Comparison of ENCODE assay signal across 22 mouse cellular contexts in the genomic region with DNA sequence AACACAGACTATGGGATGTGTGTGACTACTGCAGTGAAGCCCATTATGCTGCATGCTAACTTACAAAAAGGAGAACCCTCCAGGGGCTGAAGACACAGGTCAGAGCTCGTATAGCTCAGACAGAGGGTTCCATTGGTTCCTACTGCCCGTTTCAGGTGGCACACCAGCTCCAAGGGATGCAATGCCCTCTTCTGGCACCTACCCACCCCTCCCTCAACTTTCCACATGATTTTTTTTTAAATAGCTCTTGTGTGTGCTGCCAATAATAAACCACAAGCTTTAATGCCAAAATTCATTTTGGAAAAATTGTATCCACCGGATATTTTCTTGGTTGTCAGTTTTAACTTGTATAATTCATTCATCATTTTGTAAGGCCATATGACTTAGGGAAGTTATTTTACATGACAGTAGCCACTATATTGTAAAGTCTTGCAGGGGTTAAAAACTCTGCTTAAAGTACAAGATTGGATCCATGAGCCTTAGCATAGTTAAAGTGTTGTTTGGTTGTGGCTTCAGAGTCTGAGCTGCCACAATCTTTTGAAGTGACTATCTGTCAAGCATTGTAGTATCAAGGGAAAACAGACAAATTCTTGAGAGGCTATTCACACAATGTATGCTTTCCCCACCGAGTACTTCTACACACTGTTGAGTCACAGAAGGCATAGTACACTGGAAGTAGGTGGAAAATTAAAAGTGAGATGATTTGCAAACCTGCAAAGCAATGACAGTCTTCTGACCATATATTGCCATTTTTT.
DNase-seq lines count a peak whose midpoint lies in the region; ATAC-seq lines count a peak whose summit lies in the region.
"Had no signal": no experiment of that assay in that cellular context is flagged by ENCODE, and none has a peak within 500 bp of the region (broad histone marks: within the 10 kb centered on the region; RNA-seq: fewer than 3 reads in every experiment).

No protein-coding gene starts in this region.

- H3K9me3 ChIP-seq in midbrain, embryonic 11.5 days (ENCODE audit: control insufficient read depth, low read length) = 0 out of 2 replicates have a peak, but pooled peaks cover 3% of the 10 kb centered on the region
- no peaks in the 10 kb centered on the region for H3K9me3 ChIP-seq in midbrain, embryonic 14.5 days (ENCODE audit: control insufficient read depth, low read length)
- no peaks in the 10 kb centered on the region for H3K9me3 ChIP-seq in embryonic facial prominence, embryonic 10.5 days
- H3K9me3 ChIP-seq: embryonic facial prominence, embryonic 13.5 days; embryonic facial prominence, embryonic 15.5 days; forebrain, embryonic 13.5 days; forebrain, embryonic 15.5 days had no signal

- H3K27ac ChIP-seq in midbrain, embryonic 11.5 days (ENCODE audit: low read depth, low read length) = no peak overlapping the region
- no peak overlapping the region for H3K27ac ChIP-seq in midbrain, embryonic 14.5 days (replicated peaks; ENCODE audit: low read depth, low read length)
- H3K27ac ChIP-seq in embryonic facial prominence, embryonic 10.5 days (replicated peaks) = no peak overlapping the region
- H3K27ac ChIP-seq: embryonic facial prominence, embryonic 13.5 days; embryonic facial prominence, embryonic 15.5 days; forebrain, embryonic 13.5 days; forebrain, embryonic 15.5 days had no signal

- no peak overlapping the region for H3K4me2 ChIP-seq in midbrain, embryonic 11.5 days
- no peak overlapping the region for H3K4me2 ChIP-seq in midbrain, embryonic 14.5 days (ENCODE audit: low read length)
- H3K4me2 ChIP-seq: embryonic facial prominence, embryonic 13.5 days; embryonic facial prominence, embryonic 15.5 days; forebrain, embryonic 13.5 days; forebrain, embryonic 15.5 days had no signal

- H3K36me3 ChIP-seq in midbrain, embryonic 11.5 days (ENCODE audit: control insufficient read depth, insufficient read depth, low read length) = no peaks in the 10 kb centered on the region
- H3K36me3 ChIP-seq in midbrain, embryonic 14.5 days (ENCODE audit: control insufficient read depth, insufficient read depth, low read length) = peaks cover 4% of the 10 kb centered on the region; the same call in 1 of the 2 replicates
- H3K36me3 ChIP-seq in embryonic facial prominence, embryonic 10.5 days (replicated peaks) = no peaks in the 10 kb centered on the region
- H3K36me3 ChIP-seq: embryonic facial prominence, embryonic 13.5 days; embryonic facial prominence, embryonic 15.5 days; forebrain, embryonic 15.5 days; G1E had no signal

- no peaks in the 10 kb centered on the region for H3K4me1 ChIP-seq in midbrain, embryonic 11.5 days (ENCODE audit: control insufficient read depth, insufficient read depth, low read length)
- H3K4me1 ChIP-seq in midbrain, embryonic 14.5 days (ENCODE audit: control insufficient read depth, insufficient read depth, low read length) = no peaks in the 10 kb centered on the region
- no peaks in the 10 kb centered on the region for H3K4me1 ChIP-seq in embryonic facial prominence, embryonic 10.5 days
- H3K4me1 ChIP-seq: embryonic facial prominence, embryonic 15.5 days; forebrain, embryonic 13.5 days; forebrain, embryonic 15.5 days had no signal

- no peak overlapping the region for H3K9ac ChIP-seq in midbrain, embryonic 11.5 days (ENCODE audit: low read length)
- H3K9ac ChIP-seq in midbrain, embryonic 14.5 days (replicated peaks; ENCODE audit: low read length) = no peak overlapping the region
- H3K9ac ChIP-seq: embryonic facial prominence, embryonic 13.5 days; embryonic facial prominence, embryonic 15.5 days; forebrain, embryonic 13.5 days; forebrain, embryonic 15.5 days; forebrain, postnatal 0 days had no signal

- peak; percentile 10 for DNase-seq in midbrain, embryonic 11.5 days (ENCODE audit: low spot score, missing footprints)
- DNase-seq in midbrain, embryonic 14.5 days = no peak
- DNase-seq in NIH3T3 (ENCODE audit: low read depth) = peak; percentile 76
- no peak for DNase-seq in embryonic facial prominence, embryonic 10.5 days (ENCODE audit: low spot score)
- DNase-seq in gastrocnemius, adult 8-10 months (ENCODE audit: low spot score in 2 of 2) = no peak
- DNase-seq: adrenal gland, adult 2 months; adrenal gland, postnatal 10 days; adrenal gland, postnatal 25 days; B cell, adult 2 months; cerebellum, adult 11 months; cerebellum, adult 18-20 months; cerebellum, adult 8-10 months; cerebellum, adult 9-11 months; cerebellum, postnatal 14 days; cerebellum, postnatal 36 days; forebrain, postnatal 0 days had no signal

- no peak overlapping the region for H3K4me3 ChIP-seq in midbrain, embryonic 11.5 days (ENCODE audit: low read depth, low read length)
- no peak overlapping the region for H3K4me3 ChIP-seq in midbrain, embryonic 14.5 days (replicated peaks; ENCODE audit: low read depth, low read length)
- H3K4me3 ChIP-seq in embryonic facial prominence, embryonic 10.5 days = no peak overlapping the region
- H3K4me3 ChIP-seq: embryonic facial prominence, embryonic 13.5 days; embryonic facial prominence, embryonic 15.5 days; forebrain, embryonic 13.5 days; forebrain, embryonic 15.5 days had no signal

- no peak for ATAC-seq in midbrain, embryonic 11.5 days (ENCODE audit: low FRiP score)
- no peak for ATAC-seq in midbrain, embryonic 14.5 days (ENCODE audit: low FRiP score, low TSS enrichment)
- ATAC-seq: CD4-positive, CD25-positive, alpha-beta regulatory T cell, adult 4 months; forebrain, embryonic 13.5 days; forebrain, embryonic 15.5 days; forebrain, postnatal 0 days had no signal

- 72% methylated on average over 4 of the region's 4 CpGs for WGBS in midbrain, embryonic 11.5 days
- WGBS in midbrain, embryonic 14.5 days = 72% methylated on average over 4 of the region's 4 CpGs
- WGBS in embryonic facial prominence, embryonic 10.5 days = 84% methylated on average over 4 of the region's 4 CpGs

- no peaks in the 10 kb centered on the region for H3K27me3 ChIP-seq in midbrain, embryonic 11.5 days (ENCODE audit: control insufficient read depth, insufficient read depth, low read length)
- H3K27me3 ChIP-seq in midbrain, embryonic 14.5 days (ENCODE audit: control insufficient read depth, insufficient read depth, low read length) = no peaks in the 10 kb centered on the region
- H3K27me3 ChIP-seq in embryonic facial prominence, embryonic 10.5 days (replicated peaks; ENCODE audit: low read depth, poor library complexity, severe bottlenecking) = no peaks in the 10 kb centered on the region
- H3K27me3 ChIP-seq: embryonic facial prominence, embryonic 13.5 days; embryonic facial prominence, embryonic 15.5 days; forebrain, embryonic 13.5 days; forebrain, embryonic 15.5 days had no signal

Comparison
In these comparisons a context has a peak if more than half of its experiments do, and no peak if none do; other contexts are left out.
1. DNase-seq: peak in midbrain, embryonic 11.5 days (single experiment) and NIH3T3 (single experiment); none in midbrain, embryonic 14.5 days (single experiment), embryonic facial prominence, embryonic 10.5 days (single experiment) and gastrocnemius, adult 8-10 months (0 of 2).